Mouse (Mus musculus) embryonic facial prominence, embryonic 12.5 days (tissue): ENCODE measurements around the gene Sgsh. TPM values are rescaled to one million over a fixed set of nuclear protein-coding genes. Genes with fewer than 3 reads are reported as not detected.

Experiments
- ATAC-seq: fragments of 200-750 bp; cut with Nextera tagmentation; 2 replicates; pipeline ENCODE4 v1.8.0; 2017; ENCODE audit not compliant: insufficient number of reproducible peaks, insufficient read depth, low FRiP score, low TSS enrichment
- H3K27ac ChIP-seq: fragments of 300-500 bp; sonication (generic); 2 replicates; pipeline ENCODE4 v1.5.1; 2016; ENCODE audit warnings: mild to moderate bottlenecking
- H3K27me3 ChIP-seq: fragments of 300-500 bp; sonication (generic); 2 replicates; pipeline ENCODE4 v1.6.1; 2016; ENCODE audit warnings: mild to moderate bottlenecking, moderate library complexity
- H3K36me3 ChIP-seq: fragments of 300-500 bp; sonication (generic); 2 replicates; pipeline ENCODE4 v1.6.1; 2016; ENCODE audit warnings: mild to moderate bottlenecking
- H3K4me1 ChIP-seq: fragments of 300-500 bp; sonication (generic); 2 replicates; pipeline ENCODE4 v1.6.1; 2016
- H3K4me2 ChIP-seq: fragments of 300-500 bp; sonication (generic); replicated peaks from 2 replicates; pipeline ENCODE4 v1.6.1; 2016; ENCODE audit warnings: mild to moderate bottlenecking, moderate library complexity
- H3K4me3 ChIP-seq: fragments of 300-500 bp; sonication (generic); 2 replicates; pipeline ENCODE4 v1.5.1; 2016; ENCODE audit warnings: mild to moderate bottlenecking
- H3K9ac ChIP-seq: fragments of 300-500 bp; sonication (generic); 2 replicates; pipeline ENCODE4 v1.6.1; 2016; ENCODE audit warnings: mild to moderate bottlenecking, moderate library complexity
- H3K9me3 ChIP-seq: fragments of 300-500 bp; sonication (generic); 2 replicates; pipeline ENCODE4 v1.6.1; 2016; ENCODE audit warnings: mild to moderate bottlenecking, moderate library complexity
- WGBS: fragments of 180-500 bp; shearing (Covaris S2); methylation state at CpG from one replicate; pipeline ENCODE4 v1.1.7; 2016; 5-methylcytosine and 5-hydroxymethylcytosine counted together
- microRNA counts: library from miRNA; unstranded; fragments of <30 nt; microRNA quantifications from one replicate; lab custom pipeline; 2017
- microRNA-seq: library from miRNA; unstranded; fragments of <30 nt; microRNA quantifications from one replicate; pipeline ENCODE4, GENCODE M21; 2017
- polyA plus RNA-seq: library from polyadenylated mRNA; unstranded; fragments of >200 nt; fragmentation: Nextera tagmentation; extraction: Ambion mirVana; gene quantifications from 2 replicates; pipeline ENCODE4 v1.2.1, GENCODE M21; 2016

Gene Sgsh
- polyA plus RNA-seq, 1 experiment from 2014 or later, result 5.9 TPM

- H3K27ac ChIP-seq, result no peak overlapping the region
- WGBS, result 40% methylated on average over 16 of the region's 16 CpGs
- ATAC-seq, result 0 out of 2 replicates have a peak, but pooled peaks have one; percentile 47
These were observed 50.2 kb downstream of the Sgsh start for GRCm38 (mm10) chr11:119304904-119305712.

DNA sequence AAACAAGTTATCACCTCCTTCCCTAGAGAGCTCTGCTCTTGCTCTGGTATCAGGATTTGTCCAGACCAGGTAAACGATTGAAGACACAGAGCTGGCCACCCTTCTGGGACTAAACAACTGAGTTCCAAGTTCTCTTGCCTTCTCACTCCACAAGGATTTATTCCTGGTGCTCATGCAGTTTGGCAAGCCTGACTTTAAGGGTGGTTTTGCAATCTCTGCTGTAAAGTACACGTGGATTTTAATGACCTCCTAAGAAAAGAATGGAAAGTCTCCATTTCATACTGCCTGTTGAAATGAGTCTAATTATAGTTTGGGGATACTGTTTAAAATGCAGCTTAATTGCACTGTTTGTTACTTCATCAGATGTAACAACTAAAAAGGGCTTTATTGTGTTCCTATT, 54.4 kb downstream of the Sgsh start:
- ATAC-seq, result no peak

More at GRCm38 (mm10) chr11:119304904-119305712, 50.2 kb downstream of the Sgsh start:
- Histone ChIP-seq H3K27me3 (no peaks in the 10 kb centered on the region), H3K4me1 (peaks cover 8% of the 10 kb centered on the region; the same call in 1 of the 2 replicates), H3K36me3 (no peaks in the 10 kb centered on the region), H3K4me2 (no peak overlapping the region), H3K9ac (no peak overlapping the region), H3K4me3 (no peak overlapping the region), H3K9me3 (no peaks in the 10 kb centered on the region)

DNA sequence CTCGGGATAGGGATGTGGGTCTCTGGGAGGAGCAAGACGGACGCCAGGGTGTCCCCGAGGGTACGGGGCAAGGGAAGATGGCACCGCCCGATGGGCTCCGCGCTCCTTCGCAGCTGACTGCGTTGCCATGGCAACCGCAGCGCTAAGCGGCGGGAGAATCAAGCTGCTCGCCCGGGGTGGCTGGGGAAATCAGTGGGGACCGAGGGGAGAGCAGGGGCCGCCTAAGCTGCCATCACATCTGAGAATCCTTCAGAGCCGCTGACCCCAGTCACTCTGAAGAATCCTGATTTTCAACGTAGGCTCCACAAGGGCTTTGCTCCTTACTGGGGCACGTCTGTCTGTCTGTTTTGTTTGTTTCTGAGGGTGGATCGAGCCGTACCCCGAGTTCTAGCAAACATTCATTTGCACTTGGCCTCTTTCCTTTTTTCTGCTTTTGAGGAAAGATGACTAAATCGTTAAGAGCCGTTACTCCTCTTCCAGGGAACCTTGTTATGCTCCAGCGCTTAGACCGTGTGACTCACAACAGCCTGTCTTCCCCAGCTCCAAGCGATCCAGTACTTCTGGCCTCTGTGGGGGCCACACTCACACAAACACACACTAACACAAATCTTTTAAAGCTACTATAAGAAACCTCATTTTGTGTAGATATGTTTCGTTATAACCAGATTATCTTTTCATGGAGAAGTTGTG, 54.9 kb downstream of the Sgsh start:
- no peaks in the 10 kb centered on the region for H3K27me3 ChIP-seq
- 2% methylated on average over 31 of the region's 31 CpGs for WGBS
- H3K9ac ChIP-seq, result peak overlapping the region; percentile 96
- peak overlapping the region; percentile 81 for H3K4me2 ChIP-seq
- peak overlapping the region; percentile 99 for H3K4me3 ChIP-seq
- no peaks in the 10 kb centered on the region for H3K9me3 ChIP-seq
- peak overlapping the region; percentile 93 for H3K27ac ChIP-seq
- peaks cover 30% of the 10 kb centered on the region for H3K36me3 ChIP-seq
- no peak; the same call in 1 of the 2 replicates for ATAC-seq
- H3K4me1 ChIP-seq, result peaks cover 16% of the 10 kb centered on the region

More for the DNA sequence above, 54.4 kb downstream of the Sgsh start:
- WGBS, result 33% methylated on average over 2 of the region's 2 CpGs
- Histone ChIP-seq H3K9ac (peak overlapping the region; percentile 96), H3K9me3 (no peaks in the 10 kb centered on the region), H3K4me2 (peak overlapping the region; percentile 81), H3K27me3 (no peaks in the 10 kb centered on the region), H3K4me1 (peaks cover 16% of the 10 kb centered on the region), H3K36me3 (peaks cover 24% of the 10 kb centered on the region), H3K4me3 (no peak overlapping the region), H3K27ac (no peak overlapping the region)

GRCm38 (mm10) chr11:119299391-119300245, 55.7 kb downstream of the Sgsh start, which contains the start of gene Eif4a3:
Gene Eif4a3 (minus strand): TSS chr11:119300089.
- Histone ChIP-seq H3K27ac (peak within 1 kb of the TSS; percentile 93), H3K4me1 (peaks cover 16% of the 10 kb centered on the region), H3K27me3 (no peaks in the 10 kb centered on the region), H3K36me3 (peaks cover 37% of the 10 kb centered on the region), H3K9ac (peak within 1 kb of the TSS; percentile 96), H3K4me3 (peak within 1 kb of the TSS; percentile 99), H3K9me3 (no peaks in the 10 kb centered on the region), H3K4me2 (peak within 1 kb of the TSS; percentile 81)
- ATAC-seq, result peak; percentile 83
- WGBS, result under 1% methylated on average over 89 of the region's 89 CpGs

GRCm38 (mm10) chr11:119298917-119299316, 56.4 kb downstream of the Sgsh start:
- peak overlapping the region; percentile 81 for H3K4me2 ChIP-seq
- peak overlapping the region; percentile 93; the same call in 1 of the 2 replicates for H3K27ac ChIP-seq
- no peaks in the 10 kb centered on the region for H3K9me3 ChIP-seq
- H3K9ac ChIP-seq, result peak overlapping the region; percentile 96
- H3K4me3 ChIP-seq, result peak overlapping the region; percentile 99
- peaks cover 16% of the 10 kb centered on the region for H3K4me1 ChIP-seq
- no peaks in the 10 kb centered on the region for H3K27me3 ChIP-seq
- peaks cover 44% of the 10 kb centered on the region for H3K36me3 ChIP-seq
- no peak for ATAC-seq
- WGBS, result 12% methylated on average over 7 of the region's 7 CpGs

- Histone ChIP-seq H3K4me1 (peaks cover 16% of the 10 kb centered on the region), H3K9me3 (no peaks in the 10 kb centered on the region), H3K27ac (no peak overlapping the region), H3K9ac (no peak overlapping the region), H3K4me2 (peak overlapping the region; percentile 81), H3K27me3 (no peaks in the 10 kb centered on the region), H3K36me3 (peaks cover 54% of the 10 kb centered on the region), H3K4me3 (0 out of 2 replicates have a peak overlapping the region, but pooled peaks have one; percentile 99)
- ATAC-seq, result no peak
- WGBS, result 91% methylated on average over 6 of the region's 6 CpGs
These were observed 57.3 kb downstream of the Sgsh start for GRCm38 (mm10) chr11:119297996-119298395.

MicroRNAs within 50 kb of the gene (microRNA counts, 519-probe panel; counts per million panel counts)
- microRNA mmu-miR-1932 (lab: Ali Mortazavi, UCI), result 460 counts per million, percentile 65 among the panel's probes with 10 or more counts

Small RNAs within 50 kb of the gene (microRNA-seq; reads per million reads assigned to microRNA genes)
- gene Mir1932, result not detected

Other genes starting within 250 kb of the Sgsh start
- gene Tbc1d16, start 127.0 kb downstream of the Sgsh start, polyA plus RNA-seq, result 20.3 and 20.9 TPM in 2 replicates
- gene Ccdc40, start 127.0 kb downstream of the Sgsh start, polyA plus RNA-seq, result 10.5 and 11.6 TPM in 2 replicates
- gene Gaa, start 87.6 kb downstream of the Sgsh start, polyA plus RNA-seq, result 54.1 and 57.6 TPM in 2 replicates
- 343 and 361 TPM in 2 replicates for gene Eif4a3, start 55.4 kb downstream of the Sgsh start, polyA plus RNA-seq
- 0.28 and 0.52 TPM in 2 replicates for gene Card14, start 47.8 kb downstream of the Sgsh start, polyA plus RNA-seq
- 10.0 and 12.3 TPM in 2 replicates for gene Slc26a11, start within 50 bp of the Sgsh start, polyA plus RNA-seq
- gene Rnf213, start 37.6 kb upstream of the Sgsh start, polyA plus RNA-seq, result 1.6 and 1.7 TPM in 2 replicates
- 19.1 and 22.4 TPM in 2 replicates for gene Endov, start 135.8 kb upstream of the Sgsh start, polyA plus RNA-seq
- gene Nptx1, start 192.2 kb upstream of the Sgsh start, polyA plus RNA-seq, result 2.0 and 2.4 TPM in 2 replicates
- 17.7 and 20.4 TPM in 2 replicates for gene Rptor, start 247.4 kb upstream of the Sgsh start, polyA plus RNA-seq